Mouse (Mus musculus) hindbrain, embryonic 14.5 days (tissue): ENCODE data around the gene Rad54l2. TPM values are rescaled to one million over a fixed set of nuclear protein-coding genes. Genes with fewer than 3 reads are reported as not detected.

ENCODE experiments used
- ATAC-seq: fragments of 200-750 bp; cut with Nextera tagmentation; 2 replicates; pipeline ENCODE4 v1.8.0; 2017; ENCODE audit warnings: moderate number of reproducible peaks, mild to moderate bottlenecking, moderate TSS enrichment, moderate library complexity; ENCODE audit not compliant: low FRiP score
- DNase-seq: peaks from one replicate; pipeline ENCODE4 v3.0.0-alpha.2; 2015; ENCODE audit warnings: low spot score
- H3K27ac ChIP-seq: fragments of 300-500 bp; sonication (generic); 2 replicates; pipeline ENCODE4 v1.5.1; 2014; ENCODE audit warnings: mild to moderate bottlenecking, moderate library complexity
- H3K27me3 ChIP-seq: fragments of 300-500 bp; sonication (generic); 2 replicates; pipeline ENCODE4 v1.6.1; 2014; ENCODE audit warnings: mild to moderate bottlenecking, low read length, mixed read lengths; ENCODE audit not compliant: control insufficient read depth, insufficient read depth
- H3K36me3 ChIP-seq: fragments of 300-500 bp; sonication (generic); replicated peaks from 2 replicates; pipeline ENCODE4 v1.6.1; 2014; ENCODE audit not compliant: control insufficient read depth, insufficient read depth
- H3K4me1 ChIP-seq: fragments of 300-500 bp; sonication (generic); replicated peaks from 2 replicates; pipeline ENCODE4 v1.6.1; 2014; ENCODE audit warnings: antibody characterized with exemption, low read length, mixed read lengths; ENCODE audit not compliant: control insufficient read depth, insufficient read depth
- H3K4me2 ChIP-seq: fragments of 300-500 bp; sonication (generic); replicated peaks from 2 replicates; pipeline ENCODE4 v1.6.1; 2014; ENCODE audit warnings: mild to moderate bottlenecking, moderate library complexity
- H3K4me3 ChIP-seq: fragments of 300-500 bp; sonication (generic); replicated peaks from 2 replicates; pipeline ENCODE4 v1.5.1; 2014; ENCODE audit warnings: mild to moderate bottlenecking, low read length
- H3K9ac ChIP-seq: fragments of 300-500 bp; sonication (generic); 2 replicates; pipeline ENCODE4 v1.6.1; 2014
- H3K9me3 ChIP-seq: fragments of 300-500 bp; sonication (generic); 2 replicates; pipeline ENCODE4 v1.6.1; 2016; ENCODE audit warnings: low read length; ENCODE audit not compliant: control insufficient read depth
- WGBS: fragments of 180-500 bp; shearing (Covaris S2); extraction: QIAGEN DNeasy Blood & Tissue Kit; methylation state at CpG from one replicate; pipeline ENCODE4 v1.1.7; 2014; 5-methylcytosine and 5-hydroxymethylcytosine counted together
- polyA plus RNA-seq: library from polyadenylated mRNA; unstranded; fragments of >200 nt; fragmentation: Nextera tagmentation; extraction: Ambion mirVana; gene quantifications from 2 replicates; pipeline ENCODE4 v1.2.1, GENCODE M21; 2014

Gene Rad54l2
- 4.3 and 4.7 TPM in 2 replicates for polyA plus RNA-seq

- peak within 1 kb of the TSS; percentile 82 for H3K27ac ChIP-seq
- no peaks in the 10 kb centered on the region for H3K9me3 ChIP-seq
These were observed at the start of gene Rad54l2 for GRCm38 (mm10) chr9:106788812-106789321. TSS of gene Rad54l2 (minus strand) at chr9:106789194.

GRCm38 (mm10) chr9:106822381-106823104, 33.5 kb upstream of the Rad54l2 start:
- Histone ChIP-seq H3K9ac (peak overlapping the region; percentile 82), H3K27ac (peak overlapping the region; percentile 90), H3K36me3 (no peaks in the 10 kb centered on the region), H3K4me2 (peak overlapping the region; percentile 85), H3K4me1 (peaks cover 7% of the 10 kb centered on the region; the same call in 1 of the 2 replicates), H3K27me3 (no peaks in the 10 kb centered on the region), H3K9me3 (no peaks in the 10 kb centered on the region), H3K4me3 (peak overlapping the region; percentile 78)
- WGBS, result 3% methylated on average over 32 of the region's 32 CpGs
- DNase-seq (peak; percentile 69), ATAC-seq (peak; percentile 59; the same call in 1 of the 2 replicates)

More at GRCm38 (mm10) chr9:106788812-106789321, at the start of gene Rad54l2:
- ATAC-seq, result peak; percentile 88
- Histone ChIP-seq H3K27me3 (no peaks in the 10 kb centered on the region), H3K4me1 (peaks cover 18% of the 10 kb centered on the region), H3K4me3 (peak within 1 kb of the TSS; percentile 96), H3K36me3 (no peaks in the 10 kb centered on the region), H3K4me2 (peak within 1 kb of the TSS; percentile 89), H3K9ac (peak within 1 kb of the TSS; percentile 97)
- DNase-seq, result peak; percentile 89
- under 1% methylated on average over 42 of the region's 49 CpGs for WGBS

- Histone ChIP-seq H3K27me3 (no peaks in the 10 kb centered on the region), H3K4me2 (peak within 1 kb of the TSS; percentile 85), H3K4me3 (peak within 1 kb of the TSS; percentile 78), H3K27ac (peak within 1 kb of the TSS; percentile 90), H3K9me3 (no peaks in the 10 kb centered on the region), H3K9ac (peak within 1 kb of the TSS; percentile 82), H3K36me3 (no peaks in the 10 kb centered on the region), H3K4me1 (peaks cover 7% of the 10 kb centered on the region; the same call in 1 of the 2 replicates)
- peak; percentile 97 for ATAC-seq
- WGBS, result under 1% methylated on average over 65 of the region's 71 CpGs
- peak; percentile 99 for DNase-seq
These were observed 32.8 kb upstream of the Rad54l2 start, which contains the start of gene Dcaf1 for GRCm38 (mm10) chr9:106821618-106822380. TSS of gene Dcaf1 (plus strand) at chr9:106821874.

- H3K9ac ChIP-seq, result peak overlapping the region; percentile 45
These were observed 32.1 kb upstream of the Rad54l2 start for GRCm38 (mm10) chr9:106821050-106821617.

GRCm38 (mm10) chr9:106819201-106819600, 30.2 kb upstream of the Rad54l2 start:
- H3K4me2 ChIP-seq, result no peak overlapping the region
- no peak overlapping the region for H3K9ac ChIP-seq
- WGBS, result 95% methylated on average over 1 of the region's 1 CpGs
- no peaks in the 10 kb centered on the region for H3K27me3 ChIP-seq
- H3K4me3 ChIP-seq, result no peak overlapping the region
- H3K27ac ChIP-seq, result no peak overlapping the region
- ATAC-seq (no peak), DNase-seq (peak; percentile 41)
- peaks cover 7% of the 10 kb centered on the region; the same call in 1 of the 2 replicates for H3K4me1 ChIP-seq
- H3K9me3 ChIP-seq, result no peaks in the 10 kb centered on the region
- no peaks in the 10 kb centered on the region for H3K36me3 ChIP-seq

More at GRCm38 (mm10) chr9:106821050-106821617, 32.1 kb upstream of the Rad54l2 start:
- Histone ChIP-seq H3K9me3 (no peaks in the 10 kb centered on the region), H3K4me2 (peak overlapping the region; percentile 52), H3K27me3 (no peaks in the 10 kb centered on the region), H3K27ac (peak overlapping the region; percentile 34), H3K4me3 (peak overlapping the region; percentile 78), H3K4me1 (peaks cover 7% of the 10 kb centered on the region; the same call in 1 of the 2 replicates), H3K36me3 (no peaks in the 10 kb centered on the region)
- DNase-seq (peak; percentile 24), ATAC-seq (no peak)
- WGBS, result 52% methylated on average over 15 of the region's 15 CpGs

GRCm38 (mm10) chr9:106818191-106818590, 29.2 kb upstream of the Rad54l2 start:
- H3K27me3 ChIP-seq, result no peaks in the 10 kb centered on the region
- H3K27ac ChIP-seq, result no peak overlapping the region
- no peak overlapping the region for H3K4me2 ChIP-seq
- no peaks in the 10 kb centered on the region for H3K9me3 ChIP-seq
- H3K4me3 ChIP-seq, result no peak overlapping the region
- ATAC-seq (no peak), DNase-seq (no peak)
- WGBS, result 77% methylated on average over 6 of the region's 6 CpGs
- no peaks in the 10 kb centered on the region for H3K36me3 ChIP-seq
- H3K4me1 ChIP-seq, result peaks cover 6% of the 10 kb centered on the region; the same call in 1 of the 2 replicates
- no peak overlapping the region for H3K9ac ChIP-seq

- Histone ChIP-seq H3K36me3 (no peaks in the 10 kb centered on the region), H3K4me3 (no peak overlapping the region), H3K27me3 (no peaks in the 10 kb centered on the region), H3K4me1 (no peaks in the 10 kb centered on the region), H3K9ac (no peak overlapping the region), H3K4me2 (no peak overlapping the region), H3K27ac (no peak overlapping the region), H3K9me3 (0 out of 2 replicates have a peak, but pooled peaks cover 15% of the 10 kb centered on the region)
- no peak for DNase-seq
- 77% methylated on average over 4 of the region's 4 CpGs for WGBS
- ATAC-seq, result no peak
These were observed 17.5 kb upstream of the Rad54l2 start for GRCm38 (mm10) chr9:106806503-106806902.

GRCm38 (mm10) chr9:106790831-106791230, 1.8 kb upstream of the Rad54l2 start:
- H3K27ac ChIP-seq, result no peak overlapping the region
- WGBS, result 70% methylated on average over 6 of the region's 6 CpGs
- H3K27me3 ChIP-seq, result no peaks in the 10 kb centered on the region
- no peak overlapping the region for H3K9ac ChIP-seq
- H3K4me3 ChIP-seq, result no peak overlapping the region
- ATAC-seq (no peak), DNase-seq (no peak)
- peaks cover 18% of the 10 kb centered on the region for H3K4me1 ChIP-seq
- H3K9me3 ChIP-seq, result no peaks in the 10 kb centered on the region
- H3K4me2 ChIP-seq, result no peak overlapping the region
- no peaks in the 10 kb centered on the region for H3K36me3 ChIP-seq
